Mouse (Mus musculus) cerebellum, postnatal 10 days (tissue): ENCODE measurements at regions not wholly inside any gene's neighbourhood (a gene's known extent, or its start where the extent isn't known, plus 50 kb on each side); places are given as distances from the start of the nearest gene placed in this dataset.

ENCODE experiments used
- DNase-seq, 2 experiments: peaks; one replicate each; pipeline ENCODE4 v3.0.0; 2021; ENCODE audit warnings: mixed read lengths in 2 of 2

DNA sequence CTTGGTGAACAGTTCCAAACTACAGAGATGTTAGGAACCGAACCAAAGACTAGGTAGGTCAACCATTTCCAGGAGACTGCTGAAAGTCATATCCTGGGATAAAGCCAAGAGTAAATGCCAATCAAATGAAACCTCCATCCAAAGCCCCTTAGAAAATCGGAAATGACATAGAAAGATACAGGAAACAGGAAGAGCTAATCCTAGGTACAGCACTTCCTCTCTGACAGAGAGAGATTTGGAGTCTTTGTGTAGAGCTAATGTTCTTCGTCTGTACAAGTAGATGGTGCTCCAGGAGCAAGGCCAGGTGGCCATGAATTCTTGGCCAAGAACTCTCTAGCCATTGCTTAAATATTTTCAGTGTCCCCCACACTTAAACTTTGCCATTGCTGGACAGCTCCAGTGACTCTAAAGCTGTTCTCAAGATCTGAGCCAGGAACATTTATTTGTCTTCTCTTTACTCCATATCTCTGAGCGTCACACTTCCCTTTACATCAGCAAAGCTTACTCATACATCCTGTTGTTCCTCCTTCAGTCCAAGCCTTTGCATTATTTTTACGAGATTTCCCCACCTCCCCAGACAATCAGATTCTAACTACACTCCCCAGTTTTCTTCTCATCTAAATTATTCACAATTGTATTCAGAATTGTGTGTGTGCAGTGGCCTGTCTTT is 199.1 kb upstream of the Zbtb20 start:
- DNase-seq: no peak

GRCm38 (mm10) chr16:42675031-42675430 is 200.7 kb upstream of the Zbtb20 start:
- no peak for DNase-seq

GRCm38 (mm10) chr16:42666601-42667000 is 209.1 kb upstream of the Zbtb20 start:
- no peak for DNase-seq

GRCm38 (mm10) chr16:42651904-42652732 is 223.6 kb upstream of the Zbtb20 start:
- DNase-seq: no peak

- DNase-seq: peak in 1 of 2 experiments; percentile 5
Measured at GRCm38 (mm10) chr16:42649767-42650166, 225.9 kb upstream of the Zbtb20 start.

- DNase-seq: no peak
Measured at GRCm38 (mm10) chr16:42648531-42649142, 227.0 kb upstream of the Zbtb20 start.

DNA sequence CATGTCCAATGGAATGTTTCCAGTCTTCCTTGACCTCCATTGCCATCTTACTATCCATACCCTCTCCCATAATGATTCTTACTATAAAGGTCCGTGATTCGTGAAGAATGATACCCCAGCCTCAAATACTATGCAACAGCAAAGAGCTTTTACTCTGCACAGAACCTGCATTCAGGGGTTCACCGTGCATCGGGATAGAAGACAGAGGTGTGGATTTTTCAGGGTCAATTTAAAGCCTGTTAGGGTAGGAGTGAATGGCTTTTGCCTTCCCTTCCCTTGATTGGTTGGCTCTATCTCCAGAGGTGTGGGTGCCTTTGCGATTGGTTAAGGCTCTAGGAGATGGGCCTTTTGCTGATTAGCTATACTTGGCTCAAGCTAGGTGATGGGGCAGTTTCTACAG is 227.9 kb upstream of the Zbtb20 start:
- no peak for DNase-seq

- DNase-seq: no peak
Measured at GRCm38 (mm10) chr16:42635766-42636165, 239.9 kb upstream of the Zbtb20 start.

DNA sequence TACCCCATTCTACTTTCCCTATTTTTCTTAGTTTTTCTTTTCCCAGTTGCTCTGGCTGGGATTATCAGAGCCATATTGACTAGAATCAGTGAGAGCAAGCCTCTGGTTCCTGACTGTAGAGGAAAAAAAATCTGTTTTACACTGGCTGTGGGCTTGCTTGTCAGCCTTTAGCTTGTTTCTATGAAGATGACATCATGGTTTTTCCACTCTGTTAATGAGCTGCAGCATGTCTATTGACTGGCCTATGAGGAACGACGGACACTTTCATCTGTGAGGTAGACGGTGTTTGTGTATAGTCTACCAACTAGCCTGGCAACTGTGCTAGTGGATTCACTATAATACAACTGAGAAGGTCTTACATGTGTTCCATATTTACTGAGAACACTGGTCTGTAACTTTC is 248.0 kb upstream of the Zbtb20 start:
- DNase-seq: no peak

GRCm38 (mm10) chr16:42615920-42616319 is 259.8 kb upstream of the Zbtb20 start:
- peak; percentile 45 to 48 for DNase-seq

DNA sequence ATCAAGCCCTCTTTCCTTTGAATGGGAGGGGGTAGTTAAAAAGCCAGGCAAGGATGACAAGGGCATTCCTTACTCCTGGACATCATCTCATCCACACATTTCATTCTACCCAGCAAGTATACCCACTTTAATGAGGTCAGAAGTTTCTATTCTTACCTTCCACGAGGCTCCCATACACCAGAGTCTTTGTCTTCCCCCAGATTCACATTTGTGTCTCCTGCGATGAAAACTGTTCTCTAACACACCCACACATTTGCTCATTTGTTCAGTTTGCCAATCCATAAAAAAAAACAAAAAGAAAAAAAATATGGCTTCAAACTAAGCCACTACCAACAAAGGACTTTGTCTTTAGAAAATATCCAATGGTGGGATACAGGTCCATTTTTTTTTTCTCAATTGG is 263.7 kb upstream of the Zbtb20 start:
- DNase-seq: no peak

- DNase-seq: no peak
Measured at GRCm38 (mm10) chr16:42608336-42608735, 267.3 kb upstream of the Zbtb20 start.

GRCm38 (mm10) chr16:42592321-42592720 is 251.9 kb upstream of the Gap43 start:
- no peak for DNase-seq

DNA sequence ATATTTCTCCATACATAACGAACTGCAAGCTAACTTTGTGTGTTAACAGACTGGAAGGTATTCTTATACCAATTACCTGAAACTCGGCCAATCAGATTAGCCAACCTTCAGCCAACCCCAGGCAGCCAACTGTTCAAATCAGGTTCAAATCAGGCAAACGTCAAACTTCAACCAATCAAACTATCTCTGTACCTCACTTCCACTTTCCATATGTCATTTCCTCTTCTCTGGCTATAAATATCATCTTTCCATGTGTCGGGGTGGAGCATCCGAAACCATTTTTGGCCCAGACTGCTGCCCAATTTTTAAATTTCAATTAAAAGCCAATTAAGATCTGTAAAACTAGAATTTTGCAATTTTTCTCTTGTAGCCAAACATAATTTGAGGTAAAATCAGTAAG is 251.1 kb upstream of the Gap43 start:
- no peak for DNase-seq

GRCm38 (mm10) chr16:42586196-42586595 is 245.7 kb upstream of the Gap43 start:
- no peak for DNase-seq

GRCm38 (mm10) chr16:42575517-42575946 is 235.1 kb upstream of the Gap43 start:
- DNase-seq: peak; percentile 36 to 53

DNA sequence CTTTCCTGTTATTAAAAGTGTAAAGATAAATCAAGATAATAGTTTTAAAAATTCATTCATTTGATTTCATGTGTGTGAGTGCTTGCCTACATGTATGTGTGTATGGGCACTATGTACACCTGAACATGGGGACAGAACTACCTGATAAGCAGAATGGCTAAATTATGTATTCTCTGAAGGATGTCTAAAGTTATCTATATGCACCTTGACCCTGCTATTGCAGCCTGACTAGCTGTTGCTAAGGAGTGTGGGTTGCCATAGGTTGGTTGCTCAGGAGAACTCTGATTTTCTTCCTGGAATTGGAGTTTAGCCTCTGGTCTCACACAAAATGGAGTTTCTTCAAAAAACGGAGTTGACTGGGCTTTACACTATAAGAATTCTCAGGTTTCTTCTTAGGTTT is 234.5 kb upstream of the Gap43 start:
- no peak for DNase-seq

- no peak for DNase-seq
Measured at GRCm38 (mm10) chr16:42570246-42570996, 230.0 kb upstream of the Gap43 start.

DNA sequence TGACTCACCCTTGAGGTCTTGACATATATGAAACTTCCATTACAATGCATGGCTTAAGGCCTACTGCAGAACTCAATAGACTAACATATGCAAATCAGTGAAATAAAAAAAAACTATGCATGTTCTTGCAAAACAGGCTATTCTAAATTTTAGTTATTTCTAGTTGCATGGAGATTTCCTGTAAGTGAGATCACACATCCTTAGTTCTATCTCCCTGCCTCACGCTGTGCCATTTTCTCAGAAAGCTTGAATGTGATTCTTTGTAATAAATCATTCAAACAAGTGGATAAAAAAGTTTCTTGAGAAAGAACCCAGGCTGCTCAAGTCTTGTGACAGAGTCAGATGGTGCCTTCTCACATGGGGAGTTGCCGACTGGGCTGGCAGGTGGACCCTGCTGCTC is 228.9 kb upstream of the Gap43 start:
- DNase-seq: no peak

DNA sequence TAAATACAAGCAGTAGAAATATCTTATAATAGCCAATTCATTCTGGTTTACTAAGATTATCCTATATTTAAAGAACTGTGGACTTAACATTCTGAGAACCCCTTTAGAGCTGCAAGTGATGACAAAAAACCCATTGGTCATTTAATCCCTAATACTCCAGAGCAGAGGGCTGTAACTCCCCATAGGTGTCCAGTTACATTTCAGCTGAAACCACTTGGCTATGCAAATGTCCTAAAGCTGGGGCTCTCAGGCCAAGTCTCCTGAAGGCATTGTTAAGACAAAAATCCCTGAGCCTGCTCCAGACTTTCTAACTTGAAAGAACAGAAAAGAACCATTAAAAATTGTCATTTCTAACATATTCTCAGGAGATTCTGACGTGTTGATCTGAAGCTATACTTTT is 209.1 kb upstream of the Gap43 start:
- no peak for DNase-seq

DNA sequence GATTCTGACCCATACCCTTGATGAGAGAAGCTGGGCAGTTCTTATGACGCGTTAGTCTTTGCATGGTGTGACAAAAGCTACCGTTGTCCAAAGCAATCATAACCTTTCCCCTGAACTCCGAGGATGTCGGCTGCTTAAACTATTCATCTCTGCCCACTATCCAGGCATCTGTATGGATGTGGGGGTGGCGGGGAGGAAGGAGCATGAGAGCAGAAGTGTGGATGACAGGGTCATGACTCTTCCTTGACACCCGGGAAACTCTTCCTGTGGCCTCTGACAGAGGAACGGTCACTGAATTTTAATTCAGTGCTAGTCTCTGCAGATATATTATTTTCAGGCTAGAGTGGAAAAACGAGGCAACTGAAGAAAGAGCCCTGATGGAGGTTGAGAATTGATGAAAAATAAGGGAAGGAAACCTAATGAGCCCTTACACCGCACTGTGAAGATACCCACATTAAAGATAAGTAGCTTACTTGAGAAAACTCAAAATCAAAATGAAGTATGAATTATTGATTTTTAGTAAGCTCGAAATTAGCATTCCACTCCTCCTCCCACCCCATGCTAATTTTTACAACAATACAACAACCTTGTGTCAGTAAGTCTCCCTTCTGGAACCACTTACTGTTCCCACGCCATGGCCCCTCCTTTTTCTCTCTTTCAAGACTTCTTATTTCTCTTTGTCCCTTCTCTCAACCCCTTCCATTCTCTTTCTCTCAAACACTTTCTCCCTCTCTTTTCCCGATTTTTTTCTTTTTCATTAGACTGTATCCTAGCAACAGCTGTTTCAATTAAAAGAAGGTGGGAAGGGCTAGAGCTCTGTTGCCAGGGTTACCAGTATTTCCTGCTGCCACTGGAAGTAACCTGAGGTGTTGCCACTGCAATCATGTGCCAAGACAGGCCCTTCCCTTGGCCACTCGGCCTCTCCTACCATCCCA is 206.0 kb upstream of the Gap43 start:
- peak in 1 of 2 experiments; percentile 13 for DNase-seq

DNA sequence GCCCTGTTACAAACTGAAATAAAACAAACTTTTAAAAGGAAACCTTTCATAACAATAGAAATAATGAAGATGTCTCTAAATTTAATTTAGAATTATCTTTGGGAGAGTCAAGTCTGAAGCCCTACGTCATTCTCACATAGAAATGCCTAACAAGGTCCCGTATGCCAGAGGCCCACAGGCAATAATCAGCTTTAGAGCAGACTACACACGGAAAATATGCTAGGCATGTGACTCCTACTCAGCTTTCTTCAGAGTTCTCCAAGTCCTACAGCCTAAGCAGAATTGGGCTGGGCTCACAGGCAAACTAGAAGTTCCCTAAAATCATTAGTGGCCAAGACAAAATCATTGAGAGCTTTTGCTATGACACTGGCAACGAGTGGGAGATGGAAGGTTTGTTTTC is 176.9 kb upstream of the Gap43 start:
- DNase-seq: no peak
